Mouse (Mus musculus) cerebellum, postnatal 14 days (tissue): Measurements from ENCODE around the gene Mus81.
"Not testable (repeated sequence)": the region's sequence is repeated elsewhere in the genome, so short reads cannot be mapped to it uniquely, and the experiment has no call there.

ENCODE experiments used
- DNase-seq, 2 experiments: peaks; one replicate each; pipeline ENCODE4 v3.0.0; 2021; ENCODE audit warnings: mixed read lengths in 2 of 2

The Mus81 gene

DNA sequence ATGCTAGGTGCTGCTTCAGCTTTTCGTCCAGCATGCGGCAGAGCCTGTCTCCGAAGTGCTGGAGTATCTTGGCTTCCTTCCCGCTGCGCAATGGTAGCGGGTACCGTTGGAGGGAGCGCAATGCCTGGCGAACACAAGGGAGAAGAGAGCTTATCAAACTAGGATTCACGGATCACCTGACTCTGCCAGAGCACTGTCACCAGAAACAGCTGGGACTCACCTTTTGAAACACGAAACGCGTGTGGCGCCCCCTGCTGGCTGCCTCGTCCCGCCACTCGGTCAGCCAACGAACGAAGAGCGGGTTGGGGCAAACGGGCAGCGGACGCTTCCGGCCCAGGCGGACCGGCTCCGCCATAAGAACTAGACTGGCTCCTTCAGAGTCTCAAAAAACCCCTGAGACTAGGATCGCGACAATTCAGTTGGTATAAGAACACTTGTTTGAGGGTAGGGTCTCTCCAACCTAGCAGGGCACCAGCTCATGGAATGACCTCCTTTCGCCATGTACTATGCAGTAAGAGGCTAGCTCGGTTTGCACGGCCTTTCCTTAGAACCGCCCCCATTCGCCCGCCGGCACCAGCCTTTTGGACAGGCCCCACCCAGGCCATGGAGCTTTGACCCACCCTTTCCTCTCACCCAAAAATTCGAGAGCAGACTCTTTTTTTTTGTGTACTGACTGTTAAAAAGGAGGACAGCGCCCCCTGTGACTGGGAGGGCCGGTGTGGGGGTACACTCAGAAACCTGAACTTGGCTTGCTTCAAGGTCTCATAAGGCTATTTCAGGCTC lies at the start of gene Mus81:
Mus81 (minus strand) TSS at position 635 of the 783 bp plus-strand sequence.
- peak; percentile 98 to 99 for DNase-seq

- DNase-seq, result no peak
Observed at GRCm38 (mm10) chr19:5532520-5532919, 44.3 kb upstream of the Mus81 start.

GRCm38 (mm10) chr19:5530138-5530524 lies 41.9 kb upstream of the Mus81 start:
- no peak for DNase-seq

DNA sequence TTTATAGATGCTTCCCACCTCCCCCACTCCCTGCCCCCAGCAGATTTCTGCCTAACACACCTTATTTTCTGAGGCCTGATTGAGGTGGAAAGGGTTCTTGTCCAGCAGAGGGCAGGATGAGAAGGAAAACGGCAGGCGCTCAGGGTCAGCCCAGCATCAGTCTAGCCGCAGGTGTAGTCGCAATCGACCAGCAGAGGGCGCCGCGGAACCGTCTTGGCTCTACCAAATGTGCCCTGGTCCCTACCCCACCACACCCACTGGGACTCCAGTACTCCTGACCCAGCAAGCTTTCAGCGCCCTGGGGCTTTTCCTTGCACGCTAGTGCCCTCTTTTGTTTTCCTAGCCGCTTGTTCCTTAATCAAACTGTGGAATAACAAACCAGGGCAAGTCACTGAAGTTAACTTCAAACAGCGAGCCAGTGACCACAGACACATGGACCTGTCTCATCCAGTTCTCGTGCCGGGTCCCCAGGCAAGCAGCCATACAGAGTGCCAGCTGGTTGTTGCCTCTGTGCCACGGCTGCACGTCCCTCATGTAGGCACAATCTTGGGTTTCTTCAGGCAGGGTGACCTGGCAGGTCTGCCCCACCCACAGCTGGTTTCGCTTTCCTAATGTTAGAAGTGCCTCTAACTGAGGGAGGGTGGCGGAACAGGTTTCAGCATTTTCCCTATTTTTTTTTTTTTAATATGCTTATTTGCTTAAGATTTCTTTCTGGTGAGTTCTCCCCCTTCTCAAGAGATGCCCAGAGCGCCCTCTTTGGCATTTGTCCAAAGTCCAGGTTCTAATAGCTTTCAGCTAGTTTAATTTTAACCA lies 41.3 kb upstream of the Mus81 start:
- peak; percentile 98 to 99 for DNase-seq

- no peak for DNase-seq
Observed at GRCm38 (mm10) chr19:5525204-5525603, 37.0 kb upstream of the Mus81 start.

GRCm38 (mm10) chr19:5518721-5519120 lies 30.5 kb upstream of the Mus81 start:
- DNase-seq, result no peak

GRCm38 (mm10) chr19:5516906-5517505 lies 28.8 kb upstream of the Mus81 start:
- DNase-seq, result no peak

DNA sequence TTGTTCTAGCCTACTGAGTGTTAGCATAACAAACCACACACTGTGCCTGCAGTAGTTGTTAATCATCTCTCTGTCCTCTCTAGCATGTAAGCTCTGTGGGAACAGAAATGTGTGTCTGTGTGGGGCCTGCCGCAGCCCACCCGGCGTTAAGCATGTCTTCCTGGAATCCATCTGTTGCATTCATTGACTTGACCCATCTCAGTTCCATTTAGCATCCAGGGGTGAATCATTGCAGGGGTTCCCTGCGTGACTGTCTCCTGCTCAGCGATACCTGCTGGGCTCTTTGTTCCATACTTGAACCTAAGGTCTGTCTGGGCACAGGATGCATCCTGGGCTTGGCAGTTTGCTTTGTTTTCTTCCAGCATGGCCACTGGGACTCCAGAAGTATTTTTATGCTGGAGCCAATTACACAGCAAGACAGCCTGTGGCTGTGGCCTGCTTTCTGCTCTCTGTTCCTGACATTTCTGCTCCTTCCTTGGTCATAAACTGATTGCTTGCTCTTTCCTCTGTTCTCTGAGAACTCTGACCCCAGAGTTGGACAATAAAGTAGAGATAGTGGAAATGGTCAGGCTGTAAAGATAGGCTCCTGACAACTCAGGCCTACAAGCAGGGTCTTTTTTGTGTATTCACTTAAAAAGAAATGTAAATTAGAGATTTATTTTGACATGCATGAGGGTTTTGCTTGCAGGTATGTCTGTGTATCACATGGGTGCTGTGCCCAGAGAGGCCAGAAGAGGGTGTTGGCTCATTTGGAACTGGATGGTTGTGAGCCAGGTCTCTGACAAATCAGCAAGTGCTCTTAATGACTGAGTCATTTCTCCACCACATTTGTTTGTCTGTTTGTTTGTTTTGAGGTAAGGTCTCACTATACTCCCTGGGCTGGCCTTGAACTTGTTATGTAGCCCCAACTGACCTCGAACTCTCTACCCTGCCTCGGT lies 27.9 kb upstream of the Mus81 start:
- no peak for DNase-seq

GRCm38 (mm10) chr19:5513005-5513349 lies 24.8 kb upstream of the Mus81 start:
- DNase-seq, result no peak

DNA sequence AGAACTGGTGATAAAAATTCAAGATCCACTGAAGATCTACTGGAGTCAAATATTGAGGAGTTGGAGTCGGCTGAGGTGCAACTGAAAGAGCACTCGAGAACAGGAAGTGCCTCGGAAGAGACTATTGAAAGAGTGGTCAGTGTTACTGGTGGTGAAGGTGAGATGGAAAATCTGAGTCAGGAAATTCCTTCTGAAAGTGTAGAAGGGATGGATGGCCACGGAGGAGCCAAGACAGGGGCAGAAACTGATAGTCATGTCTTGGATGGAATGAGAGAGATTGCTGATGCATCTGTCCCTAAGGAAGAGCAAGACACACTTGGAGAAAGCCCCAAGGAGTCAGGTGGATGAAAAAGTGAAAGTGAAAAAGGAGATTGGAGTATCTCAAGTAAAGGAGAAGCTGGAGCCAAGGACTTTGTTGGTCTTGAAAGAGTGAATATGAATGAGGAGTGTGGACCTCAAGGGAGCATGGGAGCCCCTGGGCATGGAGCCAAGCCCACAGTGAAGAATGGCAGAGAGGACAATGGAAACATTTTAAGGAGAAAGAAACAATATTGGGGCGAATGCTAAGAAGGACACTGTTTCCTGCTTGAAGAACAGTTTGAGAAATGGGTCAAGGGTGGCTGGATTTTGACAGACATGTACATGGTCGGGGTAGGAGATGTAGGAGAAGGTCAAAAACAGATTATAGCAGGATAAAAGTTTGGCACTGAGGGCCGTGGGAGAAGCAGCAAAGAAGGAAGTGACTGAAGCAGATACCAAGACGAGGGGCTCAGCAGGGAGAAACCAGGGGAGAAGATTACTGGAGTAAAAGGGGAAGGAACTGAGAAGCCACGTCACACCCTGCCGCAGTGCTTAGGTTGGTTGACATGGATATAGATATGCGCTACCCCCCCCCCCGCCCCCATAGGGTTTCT lies 24.1 kb upstream of the Mus81 start:
- no peak for DNase-seq

- no peak for DNase-seq
Observed at GRCm38 (mm10) chr19:5511074-5511632, 23.0 kb upstream of the Mus81 start.

DNA sequence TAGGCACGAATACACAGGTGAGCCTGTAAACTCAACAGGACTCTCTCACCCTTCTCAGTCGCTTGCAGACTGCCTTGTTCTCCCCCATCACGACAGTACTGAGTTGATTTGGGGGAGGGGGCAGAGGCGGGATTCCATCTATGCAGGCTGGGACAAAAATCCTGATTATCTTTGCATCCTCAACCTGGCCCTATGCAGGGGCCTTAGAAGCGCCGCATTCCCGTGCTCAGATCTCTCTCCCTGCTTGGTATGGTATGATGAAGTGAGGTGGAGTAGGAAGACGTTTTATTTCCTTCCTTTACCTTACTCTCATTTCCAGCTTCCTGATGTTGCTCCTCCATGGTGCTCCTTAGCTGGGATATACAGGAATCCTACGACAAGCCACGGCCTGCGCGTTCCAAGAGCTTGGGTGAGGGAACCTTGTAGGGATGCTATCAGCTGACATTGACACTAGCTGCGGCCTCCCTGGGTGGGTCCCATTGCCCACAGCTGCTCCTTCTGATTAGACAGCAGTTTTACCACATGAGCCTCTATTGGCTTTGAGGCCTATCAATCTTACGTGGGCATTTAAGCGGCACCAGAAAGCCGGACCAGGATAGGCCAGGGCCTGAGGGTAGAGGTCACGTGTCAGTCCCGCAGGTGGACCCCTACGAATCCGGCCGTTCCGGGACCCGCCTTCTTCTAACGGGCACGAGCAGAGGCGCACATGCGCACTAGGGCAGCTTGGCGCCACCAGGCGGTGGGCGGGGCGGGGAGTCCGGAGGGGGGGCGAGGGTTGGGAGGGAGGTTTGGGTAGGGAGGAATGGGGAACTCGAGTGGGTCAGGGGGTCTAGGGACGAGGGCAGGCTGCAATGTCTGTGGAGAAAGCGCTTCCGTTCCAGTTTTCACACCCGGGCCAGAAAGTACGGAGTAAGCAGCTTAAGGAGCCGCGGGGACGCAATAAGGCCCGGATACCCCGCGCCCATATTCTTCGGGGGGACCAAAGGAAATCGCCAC lies 22.1 kb upstream of the Mus81 start, which contains the start of gene Snx32:
Snx32 (minus strand) TSS at position 508 of the 996 bp plus-strand sequence.
- DNase-seq, result peak; percentile 98 to 99

GRCm38 (mm10) chr19:5503687-5504086 lies 15.5 kb upstream of the Mus81 start, which contains the start of gene 1700020D05Rik:
Gene 1700020D05Rik (minus strand): TSS chr19:5503787.
- no peak for DNase-seq

DNA sequence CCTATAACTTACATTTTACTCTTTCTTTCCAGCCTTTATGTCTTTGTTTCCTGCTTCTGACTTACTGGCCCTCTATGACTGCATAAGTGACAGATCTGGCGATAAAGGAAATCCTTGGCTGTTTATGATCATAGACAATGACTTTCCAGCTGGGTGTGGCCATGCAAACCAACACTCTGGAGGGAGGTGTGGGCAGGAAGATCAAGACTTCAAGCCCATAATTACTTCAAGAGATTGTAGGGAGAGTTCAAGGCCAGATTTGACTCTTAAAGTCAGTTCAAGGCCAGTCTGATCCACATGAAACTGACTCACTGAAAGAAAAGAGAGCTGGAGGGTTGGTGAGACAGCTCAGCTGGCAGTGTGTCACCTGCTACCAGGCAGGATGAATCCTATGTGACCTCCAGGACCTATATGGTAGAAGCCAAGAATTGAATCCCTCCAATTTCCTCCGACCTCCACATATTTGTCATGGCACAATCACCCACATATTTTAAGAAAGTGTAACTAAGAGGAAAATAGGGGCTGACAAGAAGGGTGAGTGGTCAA lies 12.2 kb upstream of the Mus81 start:
- DNase-seq, result no peak

GRCm38 (mm10) chr19:5496052-5496370 lies 7.8 kb upstream of the Mus81 start:
- no peak for DNase-seq

DNA sequence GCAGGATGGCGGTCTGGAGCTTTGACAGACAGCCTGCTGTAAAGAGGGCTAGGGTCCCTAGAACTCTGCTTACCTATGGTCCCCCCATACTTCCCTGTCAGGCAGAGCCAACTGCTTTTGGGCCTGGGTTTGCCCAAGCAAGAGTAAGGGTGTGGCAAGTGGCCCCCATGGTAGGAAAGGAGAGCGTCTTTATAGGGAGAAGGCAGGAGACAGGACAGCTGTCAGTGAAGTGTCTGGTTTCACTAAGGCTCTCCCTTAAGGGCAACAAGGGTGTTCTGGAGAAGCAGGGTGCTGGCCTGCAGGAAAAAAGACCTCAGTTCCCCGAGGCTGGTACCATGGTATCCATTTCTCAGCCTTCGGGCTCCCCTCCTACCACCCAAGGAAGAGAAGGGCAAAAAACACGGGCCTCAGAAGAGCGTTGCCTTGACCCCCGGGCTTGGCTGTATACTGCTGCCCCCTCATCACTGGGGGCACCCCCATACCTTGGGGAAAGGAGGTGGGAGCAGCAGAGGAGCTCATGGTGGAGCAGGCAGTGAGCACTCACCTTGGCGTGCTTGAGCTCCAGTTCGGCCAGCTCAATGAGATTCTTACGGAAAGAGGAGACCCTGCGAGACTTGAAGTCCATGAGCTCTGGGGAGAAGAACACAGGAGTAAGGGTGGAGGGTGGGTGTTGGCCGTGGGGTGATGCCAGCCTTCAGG lies 7.3 kb upstream of the Mus81 start:
- no peak for DNase-seq

GRCm38 (mm10) chr19:5494314-5494713 lies 6.1 kb upstream of the Mus81 start:
- no peak for DNase-seq

DNA sequence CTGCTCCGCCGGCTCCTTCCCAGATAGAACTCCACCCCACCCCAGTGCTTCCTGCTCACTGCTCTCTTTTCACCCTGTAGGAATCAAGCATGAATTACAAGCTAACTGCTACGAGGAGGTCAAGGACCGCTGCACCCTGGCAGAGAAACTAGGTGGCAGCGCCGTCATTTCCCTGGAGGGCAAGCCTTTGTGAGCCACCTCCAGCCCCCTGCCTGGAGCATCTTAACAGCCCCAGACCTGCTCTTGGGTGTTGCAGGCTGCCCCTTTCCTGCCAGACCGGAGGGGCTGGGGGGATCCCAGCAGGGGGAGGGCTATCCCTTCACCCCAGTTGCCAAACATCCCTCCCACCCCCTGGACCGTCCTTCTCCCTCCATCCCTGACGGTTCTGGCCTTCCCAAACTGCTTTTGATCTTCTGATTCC lies 5.1 kb upstream of the Mus81 start:
- not testable (repeated sequence) for DNase-seq

GRCm38 (mm10) chr19:5492641-5493040 lies 4.4 kb upstream of the Mus81 start:
- DNase-seq, result no peak
